Mouse (Mus musculus): ENCODE results near the gene Ccdc157. TPM values are rescaled to one million over a fixed set of nuclear protein-coding genes. Genes with fewer than 3 reads are reported as not detected.
"Not testable (repeated sequence)": the region's sequence is repeated elsewhere in the genome, so short reads cannot be mapped to it uniquely, and the experiment has no call there.

Ccdc157 gene
- polyA plus RNA-seq, 1 experiment from 2014 or later = 4.5 TPM

DNA sequence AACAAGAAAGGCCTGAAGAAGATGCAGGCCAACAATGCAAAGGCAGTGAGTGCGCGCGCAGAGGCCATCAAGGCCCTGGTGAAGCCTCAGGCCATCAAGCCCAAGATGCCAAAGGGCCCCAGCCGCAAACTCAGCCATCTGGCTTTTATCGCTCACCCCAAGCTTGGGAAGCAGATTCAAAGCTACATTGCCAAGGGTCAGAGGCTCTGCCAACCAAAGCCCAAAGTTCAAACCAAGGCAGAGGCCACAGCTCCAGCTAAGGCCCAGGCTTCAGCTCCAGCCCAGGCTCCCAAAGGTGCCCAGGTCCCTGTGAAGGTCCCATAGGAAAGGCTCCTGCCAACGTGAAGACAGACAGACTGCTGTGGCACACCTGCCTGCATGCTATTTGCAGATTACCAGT is 52.2 kb downstream of the Ccdc157 start:
- ATAC-seq (replicated peaks; ENCODE audit: extremely low read depth, insufficient read depth, low FRiP score); H3K27me3 ChIP-seq (ENCODE audit: control insufficient read depth, insufficient read depth, low read length); H3K9ac ChIP-seq (ENCODE audit: low read length); H3K4me1 ChIP-seq (ENCODE audit: control insufficient read depth, insufficient read depth, low read length); H3K27ac ChIP-seq (ENCODE audit: low read length); H3K36me3 ChIP-seq (ENCODE audit: control insufficient read depth, insufficient read depth); H3K4me2 ChIP-seq (ENCODE audit: low read depth, low read length); H3K4me3 ChIP-seq (ENCODE audit: low read length); H3K9me3 ChIP-seq (replicated peaks; ENCODE audit: control insufficient read depth, low read length): not testable (repeated sequence)
- 92% methylated on average over 6 of the region's 6 CpGs for WGBS

DNA sequence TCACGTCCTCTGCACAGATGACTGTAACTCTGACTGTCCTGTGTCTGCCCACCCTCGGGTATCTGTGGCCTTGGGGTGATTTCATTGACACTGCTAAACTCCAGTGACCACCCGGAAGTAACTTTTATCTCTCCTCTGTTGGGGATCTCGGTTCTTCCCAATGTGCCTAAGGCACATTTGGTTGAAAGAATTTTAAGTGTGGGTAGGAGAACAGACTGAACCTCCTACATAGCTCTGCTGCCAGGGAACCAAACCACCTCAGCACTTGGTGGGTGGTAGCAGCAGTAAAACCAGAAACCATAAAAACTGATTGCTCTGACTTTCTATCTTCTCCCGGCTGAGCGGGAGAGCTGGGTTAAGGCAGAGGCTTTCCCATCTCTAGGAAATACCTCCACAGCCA is 54.6 kb downstream of the Ccdc157 start:
- H3K9ac ChIP-seq (ENCODE audit: low read length) = no peak overlapping the region
- H3K36me3 ChIP-seq (ENCODE audit: control insufficient read depth, insufficient read depth) = no peaks in the 10 kb centered on the region
- 59% methylated on average over 6 of the region's 6 CpGs for WGBS
- no peak for ATAC-seq (replicated peaks; ENCODE audit: extremely low read depth, insufficient read depth, low FRiP score)
- no peak overlapping the region for H3K4me2 ChIP-seq (ENCODE audit: low read depth, low read length)
- no peak overlapping the region for H3K27ac ChIP-seq (ENCODE audit: low read length)
- H3K27me3 ChIP-seq (ENCODE audit: control insufficient read depth, insufficient read depth, low read length) = no peaks in the 10 kb centered on the region
- H3K4me3 ChIP-seq (ENCODE audit: low read length) = no peak overlapping the region
- H3K9me3 ChIP-seq (replicated peaks; ENCODE audit: control insufficient read depth, low read length) = no peaks in the 10 kb centered on the region
- no peaks in the 10 kb centered on the region for H3K4me1 ChIP-seq (ENCODE audit: control insufficient read depth, insufficient read depth, low read length)

DNA sequence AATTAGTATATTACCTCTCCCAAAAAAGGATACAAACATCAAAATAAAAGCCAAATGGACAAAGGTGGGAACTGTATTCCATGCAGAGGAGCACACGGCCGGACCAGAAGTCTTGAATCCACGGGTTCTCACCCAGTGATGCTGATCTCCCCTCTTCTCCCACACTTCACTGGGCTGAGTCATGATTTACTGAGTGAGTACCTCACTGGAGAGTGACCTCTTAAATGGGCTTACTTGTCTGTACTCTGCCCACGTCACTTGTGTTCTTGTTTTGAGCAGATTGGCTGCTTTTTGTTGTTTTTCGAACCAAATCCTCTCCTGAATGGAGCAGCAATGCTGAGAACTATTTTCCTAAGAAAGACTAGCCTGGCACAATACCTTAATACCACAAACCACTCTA is 55.1 kb downstream of the Ccdc157 start:
- Histone ChIP-seq H3K27me3 (ENCODE audit: control insufficient read depth, insufficient read depth, low read length) (no peaks in the 10 kb centered on the region), H3K27ac (ENCODE audit: low read length) (no peak overlapping the region), H3K36me3 (ENCODE audit: control insufficient read depth, insufficient read depth) (no peaks in the 10 kb centered on the region), H3K4me3 (ENCODE audit: low read length) (no peak overlapping the region), H3K9me3 (replicated peaks; ENCODE audit: control insufficient read depth, low read length) (no peaks in the 10 kb centered on the region), H3K4me1 (ENCODE audit: control insufficient read depth, insufficient read depth, low read length) (no peaks in the 10 kb centered on the region), H3K9ac (ENCODE audit: low read length) (no peak overlapping the region), H3K4me2 (ENCODE audit: low read depth, low read length) (no peak overlapping the region)
- no peak for ATAC-seq (replicated peaks; ENCODE audit: extremely low read depth, insufficient read depth, low FRiP score)
- WGBS = 86% methylated on average over 5 of the region's 5 CpGs

DNA sequence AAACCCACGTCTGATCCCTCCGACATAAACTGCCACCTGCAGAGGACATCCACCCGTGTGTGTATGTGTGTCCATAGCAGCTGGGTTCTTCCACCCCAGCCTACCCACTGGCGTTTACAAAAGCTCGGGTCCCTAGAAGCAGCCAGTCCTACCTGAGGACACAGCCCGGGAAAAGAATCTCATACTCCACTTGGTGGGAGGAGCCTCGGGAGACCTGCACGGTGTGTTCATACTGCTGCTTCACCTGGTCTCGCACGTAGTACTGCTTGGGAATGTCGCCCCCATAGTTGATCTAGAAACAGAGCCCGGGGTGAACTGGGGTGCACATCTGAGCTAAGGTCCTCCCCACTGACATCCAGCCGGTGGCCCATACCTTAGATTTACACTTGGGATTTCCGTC is 56.6 kb downstream of the Ccdc157 start:
- Histone ChIP-seq H3K4me2 (ENCODE audit: low read depth, low read length) (no peak overlapping the region), H3K4me3 (ENCODE audit: low read length) (no peak overlapping the region), H3K9me3 (replicated peaks; ENCODE audit: control insufficient read depth, low read length) (no peaks in the 10 kb centered on the region), H3K4me1 (ENCODE audit: control insufficient read depth, insufficient read depth, low read length) (no peaks in the 10 kb centered on the region), H3K9ac (ENCODE audit: low read length) (no peak overlapping the region), H3K36me3 (ENCODE audit: control insufficient read depth, insufficient read depth) (no peaks in the 10 kb centered on the region), H3K27ac (ENCODE audit: low read length) (no peak overlapping the region), H3K27me3 (ENCODE audit: control insufficient read depth, insufficient read depth, low read length) (no peaks in the 10 kb centered on the region)
- 81% methylated on average over 14 of the region's 14 CpGs for WGBS
- ATAC-seq (replicated peaks; ENCODE audit: extremely low read depth, insufficient read depth, low FRiP score) = no peak

DNA sequence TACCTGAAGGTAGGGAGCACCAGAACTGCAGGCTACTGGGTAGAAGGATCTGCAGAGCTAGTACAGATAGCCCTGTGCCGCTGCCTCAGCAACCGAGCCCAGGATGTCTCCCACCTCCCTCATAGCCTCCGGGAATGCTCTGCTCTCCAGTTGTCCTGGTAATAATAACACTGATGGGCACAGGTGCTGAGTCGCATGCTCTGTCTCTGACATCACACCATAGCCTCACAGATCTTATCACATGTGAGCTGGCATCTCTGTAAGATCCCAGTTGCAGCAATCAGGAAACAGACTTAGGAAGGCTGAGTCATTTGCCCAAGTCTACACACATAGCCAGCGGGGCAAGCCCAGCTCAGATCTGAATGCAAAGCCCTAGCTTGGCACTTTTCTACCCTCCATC is 58.2 kb downstream of the Ccdc157 start:
- no peaks in the 10 kb centered on the region for H3K36me3 ChIP-seq (ENCODE audit: control insufficient read depth, insufficient read depth)
- peaks cover 5% of the 10 kb centered on the region for H3K4me1 ChIP-seq (ENCODE audit: control insufficient read depth, insufficient read depth, low read length)
- no peak for ATAC-seq (replicated peaks; ENCODE audit: extremely low read depth, insufficient read depth, low FRiP score)
- H3K27ac ChIP-seq (ENCODE audit: low read length) = no peak overlapping the region
- H3K4me3 ChIP-seq (ENCODE audit: low read length) = no peak overlapping the region
- no peak overlapping the region for H3K9ac ChIP-seq (ENCODE audit: low read length)
- H3K27me3 ChIP-seq (ENCODE audit: control insufficient read depth, insufficient read depth, low read length) = no peaks in the 10 kb centered on the region
- H3K4me2 ChIP-seq (ENCODE audit: low read depth, low read length) = no peak overlapping the region
- no peaks in the 10 kb centered on the region for H3K9me3 ChIP-seq (replicated peaks; ENCODE audit: control insufficient read depth, low read length)
- WGBS = 73% methylated on average over 5 of the region's 5 CpGs

DNA sequence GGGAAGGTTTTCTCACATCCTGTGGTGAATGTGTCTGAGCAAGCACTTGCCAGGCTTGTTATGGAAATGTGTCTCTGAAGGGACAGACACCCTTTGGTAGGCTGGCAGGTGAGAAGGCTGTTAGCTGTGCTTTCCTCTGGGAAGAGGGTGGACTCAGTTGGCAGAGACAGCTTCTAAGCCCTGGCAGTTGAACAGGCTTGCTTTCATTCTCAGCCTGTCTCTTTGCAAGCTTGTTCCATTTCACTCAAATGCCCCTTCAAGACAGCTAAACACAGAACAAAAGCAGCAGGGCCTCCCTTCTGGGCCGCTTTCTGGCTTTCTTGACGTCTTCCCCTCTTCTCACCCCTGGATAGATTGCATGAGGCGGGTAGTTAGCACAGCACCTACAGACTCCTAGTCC is 60.6 kb downstream of the Ccdc157 start:
- H3K36me3 ChIP-seq (ENCODE audit: control insufficient read depth, insufficient read depth) = no peaks in the 10 kb centered on the region
- no peaks in the 10 kb centered on the region for H3K27me3 ChIP-seq (ENCODE audit: control insufficient read depth, insufficient read depth, low read length)
- WGBS = 63% methylated on average over 3 of the region's 3 CpGs
- no peak for ATAC-seq (replicated peaks; ENCODE audit: extremely low read depth, insufficient read depth, low FRiP score)
- peaks cover 18% of the 10 kb centered on the region for H3K4me1 ChIP-seq (ENCODE audit: control insufficient read depth, insufficient read depth, low read length)
- H3K9ac ChIP-seq (ENCODE audit: low read length) = no peak overlapping the region
- H3K4me3 ChIP-seq (ENCODE audit: low read length) = no peak overlapping the region
- no peaks in the 10 kb centered on the region for H3K9me3 ChIP-seq (replicated peaks; ENCODE audit: control insufficient read depth, low read length)
- H3K4me2 ChIP-seq (ENCODE audit: low read depth, low read length) = no peak overlapping the region
- no peak overlapping the region for H3K27ac ChIP-seq (ENCODE audit: low read length)

DNA sequence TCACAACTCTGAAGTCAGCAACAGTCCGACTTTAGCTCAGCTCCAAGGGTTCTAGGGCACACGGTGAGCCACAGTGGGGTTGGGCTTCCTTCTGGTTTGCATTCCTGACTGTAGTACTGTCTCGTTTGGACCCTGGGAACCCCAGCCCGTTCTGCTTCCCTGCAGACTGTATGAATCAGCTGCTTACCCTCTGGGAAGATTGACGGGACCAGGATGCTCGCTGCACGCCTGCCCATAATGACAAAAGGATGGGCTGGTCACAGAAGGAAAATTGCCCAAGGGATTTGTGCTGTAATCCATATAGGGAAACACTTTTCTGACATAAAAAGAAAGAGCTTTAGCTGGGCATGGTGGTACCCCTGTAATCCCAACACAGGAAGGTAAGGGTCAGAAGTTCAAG is 61.3 kb downstream of the Ccdc157 start:
- no peaks in the 10 kb centered on the region for H3K36me3 ChIP-seq (ENCODE audit: control insufficient read depth, insufficient read depth)
- H3K9ac ChIP-seq (ENCODE audit: low read length) = no peak overlapping the region
- H3K27me3 ChIP-seq (ENCODE audit: control insufficient read depth, insufficient read depth, low read length) = no peaks in the 10 kb centered on the region
- H3K4me1 ChIP-seq (ENCODE audit: control insufficient read depth, insufficient read depth, low read length) = peaks cover 18% of the 10 kb centered on the region
- no peak for ATAC-seq (replicated peaks; ENCODE audit: extremely low read depth, insufficient read depth, low FRiP score)
- H3K4me3 ChIP-seq (ENCODE audit: low read length) = no peak overlapping the region
- no peak overlapping the region for H3K4me2 ChIP-seq (ENCODE audit: low read depth, low read length)
- 70% methylated on average over 7 of the region's 7 CpGs for WGBS
- H3K27ac ChIP-seq (ENCODE audit: low read length) = no peak overlapping the region
- no peaks in the 10 kb centered on the region for H3K9me3 ChIP-seq (replicated peaks; ENCODE audit: control insufficient read depth, low read length)

DNA sequence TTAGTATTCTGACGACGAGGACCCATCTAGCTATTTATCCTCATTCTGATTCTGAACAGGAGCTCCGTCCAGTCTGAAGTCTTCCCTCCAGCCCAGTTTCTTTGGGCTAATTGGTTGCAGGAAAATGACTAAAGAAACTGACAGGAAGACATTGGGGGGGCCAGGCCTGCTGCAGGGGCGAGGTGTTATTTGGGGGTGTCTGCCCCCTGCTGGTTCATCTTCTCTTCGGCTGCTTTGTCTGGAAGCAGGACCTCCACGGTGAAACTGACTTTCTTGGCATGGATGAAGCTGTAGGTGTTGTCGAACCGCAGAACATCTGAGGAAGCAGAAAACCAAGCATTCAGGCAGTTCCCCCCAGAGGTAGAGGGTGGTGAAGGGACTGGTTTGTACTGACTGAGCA is 62.0 kb downstream of the Ccdc157 start:
- peaks cover 4% of the 10 kb centered on the region; the same call in 1 of the 2 replicates for H3K36me3 ChIP-seq (ENCODE audit: control insufficient read depth, insufficient read depth)
- no peaks in the 10 kb centered on the region for H3K27me3 ChIP-seq (ENCODE audit: control insufficient read depth, insufficient read depth, low read length)
- no peak overlapping the region for H3K4me3 ChIP-seq (ENCODE audit: low read length)
- no peaks in the 10 kb centered on the region for H3K9me3 ChIP-seq (replicated peaks; ENCODE audit: control insufficient read depth, low read length)
- ATAC-seq (replicated peaks; ENCODE audit: extremely low read depth, insufficient read depth, low FRiP score) = no peak
- H3K4me2 ChIP-seq (ENCODE audit: low read depth, low read length) = no peak overlapping the region
- H3K9ac ChIP-seq (ENCODE audit: low read length) = no peak overlapping the region
- H3K27ac ChIP-seq (ENCODE audit: low read length) = no peak overlapping the region
- peaks cover 21% of the 10 kb centered on the region for H3K4me1 ChIP-seq (ENCODE audit: control insufficient read depth, insufficient read depth, low read length)
- WGBS = 65% methylated on average over 8 of the region's 8 CpGs

DNA sequence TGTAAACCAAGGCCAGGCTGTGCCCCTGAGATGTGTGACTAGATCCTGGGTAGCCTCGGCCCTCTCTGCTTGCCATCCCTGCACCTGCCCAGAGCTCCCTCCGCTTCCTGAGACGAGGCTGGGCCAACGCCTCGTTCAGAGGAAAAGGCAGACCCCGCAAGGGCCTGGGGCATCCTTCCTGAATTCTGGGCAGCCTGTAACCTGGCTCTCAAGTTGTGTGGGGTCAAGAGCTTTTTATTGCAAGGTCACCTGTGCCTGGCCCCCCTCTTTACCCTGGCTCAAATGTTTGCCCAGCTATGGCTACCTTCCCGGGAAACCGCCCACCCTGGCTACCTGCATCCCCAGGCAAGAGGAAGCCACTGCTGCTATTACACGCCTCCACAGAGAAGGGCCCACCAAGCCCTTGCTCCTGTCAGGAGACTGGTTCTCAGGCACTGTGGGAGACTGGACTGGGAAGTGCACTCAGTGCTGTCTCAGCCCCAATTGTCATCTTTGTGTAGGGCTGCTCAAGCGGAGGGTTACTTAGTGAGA is 62.9 kb downstream of the Ccdc157 start:
- peak overlapping the region; percentile 82 for H3K4me2 ChIP-seq (ENCODE audit: low read depth, low read length)
- peaks cover 9% of the 10 kb centered on the region for H3K36me3 ChIP-seq (ENCODE audit: control insufficient read depth, insufficient read depth)
- H3K4me3 ChIP-seq (ENCODE audit: low read length) = peak overlapping the region; percentile 56
- peak overlapping the region; percentile 93 for H3K27ac ChIP-seq (ENCODE audit: low read length)
- 32% methylated on average over 10 of the region's 10 CpGs for WGBS
- H3K4me1 ChIP-seq (ENCODE audit: control insufficient read depth, insufficient read depth, low read length) = peaks cover 21% of the 10 kb centered on the region
- H3K9ac ChIP-seq (ENCODE audit: low read length) = peak overlapping the region; percentile 78
- peak; percentile 7; the same call in 1 of the 2 replicates for ATAC-seq (replicated peaks; ENCODE audit: extremely low read depth, insufficient read depth, low FRiP score)
- H3K9me3 ChIP-seq (replicated peaks; ENCODE audit: control insufficient read depth, low read length) = no peaks in the 10 kb centered on the region
- no peaks in the 10 kb centered on the region for H3K27me3 ChIP-seq (ENCODE audit: control insufficient read depth, insufficient read depth, low read length)

All from heart, embryonic 16.5 days (tissue).